Mouse (Mus musculus) spleen, adult 2 months (tissue): ENCODE data around the gene Il20rb. TPM values are rescaled to one million over a fixed set of nuclear protein-coding genes. Genes with fewer than 3 reads are reported as not detected.

Experiments
- DNase-seq, 2 experiments: peaks; one replicate each; pipeline versions ENCODE4 v3.0.0 to v3.0.0-alpha.2; 2012 to 2021; ENCODE audit warnings: low spot score in 2 of 2, low read depth in 1 of 2
- H3K27ac ChIP-seq: fragments of 200-500 bp; 2 replicates; pipeline ENCODE4 v1.5.1; 2012; ENCODE audit warnings: low read length, inconsistent platforms; ENCODE audit not compliant: insufficient read depth
- H3K27me3 ChIP-seq: fragments of 200-500 bp; 2 replicates; pipeline ENCODE4 v1.6.1; 2012; ENCODE audit warnings: mild to moderate bottlenecking, moderate library complexity, low read length, inconsistent platforms; ENCODE audit not compliant: control insufficient read depth, insufficient read depth
- H3K36me3 ChIP-seq: fragments of 200-500 bp; 2 replicates; pipeline ENCODE4 v1.6.1; 2012; ENCODE audit warnings: mild to moderate bottlenecking, low read length, inconsistent platforms; ENCODE audit not compliant: control insufficient read depth, insufficient read depth
- H3K4me1 ChIP-seq: fragments of 200-500 bp; 2 replicates; pipeline ENCODE4 v1.6.1; 2011; ENCODE audit warnings: inconsistent platforms; ENCODE audit not compliant: control insufficient read depth, insufficient read depth, insufficient read length
- H3K4me3 ChIP-seq: fragments of 200-500 bp; 2 replicates; pipeline ENCODE4 v1.5.1; 2011; ENCODE audit warnings: mild to moderate bottlenecking, inconsistent platforms; ENCODE audit not compliant: insufficient read depth, insufficient read length; ENCODE audit errors: extremely low read depth
- CTCF ChIP-seq: fragments of 200-500 bp; IDR thresholded peaks from 2 replicates; pipeline ENCODE4 v1.5.1; 2011; ENCODE audit warnings: mild to moderate bottlenecking, inconsistent platforms; ENCODE audit not compliant: insufficient read depth, insufficient read length, insufficient replicate concordance; ENCODE audit errors: extremely low read depth
- POLR2A ChIP-seq: fragments of 200-500 bp; IDR thresholded peaks from 2 replicates; pipeline ENCODE4 v1.6.1; 2011; ENCODE audit warnings: low read depth, low read length, inconsistent platforms
- WGBS: fragments of 180-500 bp; shearing (Covaris S2); methylation state at CpG from one replicate; pipeline ENCODE4 v1.1.7; 2018; 5-methylcytosine and 5-hydroxymethylcytosine counted together
- polyA plus RNA-seq: library from polyadenylated mRNA; depleted of rRNA; stranded (reverse); fragments of >200 nt; gene quantifications from 2 replicates; pipeline ENCODE4 v1.2.3, GENCODE M21; 2012

The Il20rb gene
- polyA plus RNA-seq, 1 experiment = 0.68 TPM

- WGBS = 16% methylated on average over 2 of the region's 2 CpGs
- peak in 1 of 2 experiments; percentile 5 for DNase-seq
- H3K4me3 ChIP-seq = no peak overlapping the region
Observed at GRCm38 (mm10) chr9:100520586-100520985, 34.0 kb upstream of the Il20rb start.

GRCm38 (mm10) chr9:100520012-100520411 is 33.4 kb upstream of the Il20rb start:
- no peak for DNase-seq
- H3K36me3 ChIP-seq = no peaks in the 10 kb centered on the region
- no peak overlapping the region for H3K27ac ChIP-seq
- no peak for TF ChIP-seq CTCF
- peaks cover 3% of the 10 kb centered on the region for H3K4me1 ChIP-seq
- H3K4me3 ChIP-seq = no peak overlapping the region
- WGBS = 92% methylated on average over 3 of the region's 3 CpGs
- H3K27me3 ChIP-seq = no peaks in the 10 kb centered on the region

More at GRCm38 (mm10) chr9:100520586-100520985, 34.0 kb upstream of the Il20rb start:
- TF ChIP-seq POLR2A = no peak
- TF ChIP-seq CTCF = peak; percentile 18; the same call in 1 of the 2 replicates
- Histone ChIP-seq H3K27ac (no peak overlapping the region), H3K36me3 (no peaks in the 10 kb centered on the region), H3K4me1 (peaks cover 3% of the 10 kb centered on the region), H3K27me3 (no peaks in the 10 kb centered on the region)

- TF ChIP-seq CTCF (no peak), POLR2A (no peak)
- WGBS = 79% methylated on average over 2 of the region's 2 CpGs
- DNase-seq = no peak
- Histone ChIP-seq H3K27ac (no peak overlapping the region), H3K36me3 (peaks cover 2% of the 10 kb centered on the region; the same call in 1 of the 2 replicates), H3K4me1 (no peaks in the 10 kb centered on the region; the same call in 1 of the 2 replicates), H3K27me3 (no peaks in the 10 kb centered on the region), H3K4me3 (no peak overlapping the region)
Observed at GRCm38 (mm10) chr9:100507581-100507980, 21.0 kb upstream of the Il20rb start.

GRCm38 (mm10) chr9:100506652-100507051 is 20.1 kb upstream of the Il20rb start:
- H3K27ac ChIP-seq = no peak overlapping the region
- no peak for TF ChIP-seq POLR2A
- TF ChIP-seq CTCF = no peak
- 36% methylated on average over 2 of the region's 2 CpGs for WGBS
- no peaks in the 10 kb centered on the region for H3K4me1 ChIP-seq
- DNase-seq = no peak
- H3K36me3 ChIP-seq = peaks cover 2% of the 10 kb centered on the region; the same call in 1 of the 2 replicates
- no peak overlapping the region; the same call in 1 of the 2 replicates for H3K4me3 ChIP-seq
- no peaks in the 10 kb centered on the region for H3K27me3 ChIP-seq

GRCm38 (mm10) chr9:100505498-100505897 is 18.9 kb upstream of the Il20rb start:
- no peaks in the 10 kb centered on the region for H3K27me3 ChIP-seq
- H3K36me3 ChIP-seq = peaks cover 2% of the 10 kb centered on the region; the same call in 1 of the 2 replicates
- H3K4me1 ChIP-seq = no peaks in the 10 kb centered on the region
- no peak for TF ChIP-seq POLR2A
- TF ChIP-seq CTCF = no peak
- H3K27ac ChIP-seq = no peak overlapping the region
- DNase-seq = no peak
- H3K4me3 ChIP-seq = peak overlapping the region; percentile 20; the same call in 1 of the 2 replicates
- 87% methylated on average over 4 of the region's 4 CpGs for WGBS

GRCm38 (mm10) chr9:100493611-100494261 is 7.1 kb upstream of the Il20rb start:
- Histone ChIP-seq H3K4me3 (no peak overlapping the region), H3K27me3 (no peaks in the 10 kb centered on the region), H3K4me1 (no peaks in the 10 kb centered on the region; the same call in 1 of the 2 replicates), H3K36me3 (peaks cover 2% of the 10 kb centered on the region; the same call in 1 of the 2 replicates), H3K27ac (no peak overlapping the region)
- DNase-seq = no peak
- WGBS = 85% methylated on average over 5 of the region's 5 CpGs
- TF ChIP-seq CTCF (no peak), POLR2A (no peak)

GRCm38 (mm10) chr9:100491424-100491823 is 4.8 kb upstream of the Il20rb start:
- no peak for TF ChIP-seq POLR2A
- TF ChIP-seq CTCF = no peak
- WGBS = 89% methylated on average over 1 of the region's 1 CpGs
- H3K4me1 ChIP-seq = no peaks in the 10 kb centered on the region
- no peak overlapping the region for H3K27ac ChIP-seq
- H3K27me3 ChIP-seq = no peaks in the 10 kb centered on the region
- H3K36me3 ChIP-seq = 0 out of 2 replicates have a peak, but pooled peaks cover 2% of the 10 kb centered on the region
- no peak overlapping the region for H3K4me3 ChIP-seq
- DNase-seq = no peak
